Mouse (Mus musculus) kidney, adult 2 months (tissue): ENCODE measurements around the gene Vps13a.

Experiments
- CTCF ChIP-seq: fragments of 200-500 bp; conservative IDR thresholded peaks from 2 replicates; pipeline ENCODE4 v1.5.1; 2011; ENCODE audit warnings: low read depth, mild to moderate bottlenecking, control low read depth, low read length, moderate library complexity, mixed read lengths; ENCODE audit not compliant: insufficient read depth, insufficient read length
- POLR2A ChIP-seq: fragments of 200-500 bp; IDR thresholded peaks from one replicate; pipeline ENCODE4 v1.6.1; 2011; ENCODE audit warnings: low read depth, low read length, control low read depth

DNA sequence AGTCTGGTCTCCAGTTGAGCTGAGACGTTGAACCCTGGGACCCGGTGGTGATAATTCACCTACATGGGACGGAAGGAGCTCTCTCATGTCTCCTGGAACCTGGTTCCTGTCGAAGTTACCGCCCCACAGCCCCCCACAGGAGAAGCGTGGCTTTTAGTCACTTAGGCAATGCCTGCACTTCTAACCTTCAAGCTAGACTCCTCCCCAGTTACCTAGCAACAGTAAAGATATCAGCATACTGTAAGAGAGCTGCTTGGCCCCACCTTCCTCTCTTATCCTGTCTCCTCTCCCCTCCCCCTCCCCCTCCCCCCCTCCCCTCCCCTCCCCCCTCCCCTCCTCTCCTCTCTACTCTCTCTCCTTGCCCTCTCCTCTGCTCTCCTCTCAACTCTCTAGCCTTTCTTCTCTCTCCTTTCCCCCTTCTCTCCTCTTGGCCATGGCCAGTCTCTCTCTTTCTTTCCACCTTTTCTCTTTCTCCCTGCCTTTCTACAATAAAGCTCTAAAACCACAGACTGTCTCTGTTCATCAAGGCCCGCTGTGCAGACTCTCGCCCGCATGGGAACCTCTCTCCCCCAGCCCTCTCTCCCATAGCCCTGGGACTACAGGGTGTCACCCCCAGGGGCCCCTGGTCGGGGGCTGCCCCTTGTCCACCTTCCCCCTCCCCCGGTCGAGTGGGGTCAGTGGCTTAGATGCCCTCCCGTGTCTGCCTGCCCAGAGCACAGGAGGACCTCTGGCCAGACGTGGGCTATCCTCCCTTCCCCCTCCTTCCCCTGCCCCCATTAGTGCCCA lies 154.9 kb downstream of the Vps13a start:
- TF ChIP-seq CTCF: no peak
- TF ChIP-seq POLR2A: no peak
